Mouse (Mus musculus): ENCODE data around the gene Tns1. TPM values are rescaled to one million over a fixed set of nuclear protein-coding genes. Genes with fewer than 3 reads are reported as not detected.
A peak's percentile ranks its signal among the peaks of the same experiment; 100 is the strongest.

Gene Tns1
- polyA plus RNA-seq, 1 experiment, result 111 TPM

- no peak overlapping the region for H3K4me3 ChIP-seq
- no peaks in the 10 kb centered on the region for H3K27me3 ChIP-seq (ENCODE audit: control insufficient read depth, insufficient read depth, insufficient read length)
- no peaks in the 10 kb centered on the region for H3K79me2 ChIP-seq (ENCODE audit: control insufficient read depth, insufficient read depth)
- H3K4me2 ChIP-seq (ENCODE audit: low read depth), result no peak overlapping the region
- H3ac ChIP-seq (ENCODE audit: control insufficient read depth, insufficient read length), result no peak overlapping the region
- TF ChIP-seq USF1 (IDR thresholded peaks at IDR 0.05; ENCODE audit: low read depth), result no peak
- TF ChIP-seq TCF3 (IDR thresholded peaks at IDR 0.05; ENCODE audit: insufficient read length, low read depth), result no peak
- no peak for TF ChIP-seq REST (IDR thresholded peaks at IDR 0.05; ENCODE audit: insufficient read depth, insufficient read length)
- TF ChIP-seq MYOD1 (IDR thresholded peaks at IDR 0.05; ENCODE audit: control insufficient read depth in 1 of 3, insufficient read length in 2 of 3, low read depth in 2 of 3), result peak in 1 of 3 experiments; percentile 36
- TF ChIP-seq POLR2AphosphoS2 (IDR thresholded peaks at IDR 0.05; ENCODE audit: insufficient read length, low read depth), result peak; percentile 94
- TF ChIP-seq MAX (IDR thresholded peaks at IDR 0.05; ENCODE audit: low read depth), result no peak
- no peak for TF ChIP-seq POLR2A (IDR thresholded peaks at IDR 0.05; ENCODE audit: insufficient read length, low read depth)
- TF ChIP-seq MYOG (IDR thresholded peaks at IDR 0.05; ENCODE audit: control insufficient read depth in 1 of 3, insufficient read depth in 1 of 3, insufficient read length in 2 of 3, low read depth in 2 of 3), result peak in 1 of 3 experiments; percentile 7
- TF ChIP-seq SRF (IDR thresholded peaks at IDR 0.05; ENCODE audit: control insufficient read depth, insufficient read length, low read depth), result no peak
- no peak for TF ChIP-seq CEBPB (IDR thresholded peaks at IDR 0.05; ENCODE audit: insufficient read depth, poor library complexity, severe bottlenecking)
- TF ChIP-seq E2F4 (IDR thresholded peaks at IDR 0.05; ENCODE audit: insufficient read depth), result no peak
- no peak for TF ChIP-seq TCF12 (IDR thresholded peaks at IDR 0.05; ENCODE audit: insufficient read depth, poor library complexity, severe bottlenecking)
- no peaks in the 10 kb centered on the region for H3K36me3 ChIP-seq (ENCODE audit: control insufficient read depth, insufficient read depth)
Observed at GRCm38 (mm10) chr1:73907166-73907565, 217.1 kb downstream of the Tns1 start.

DNA sequence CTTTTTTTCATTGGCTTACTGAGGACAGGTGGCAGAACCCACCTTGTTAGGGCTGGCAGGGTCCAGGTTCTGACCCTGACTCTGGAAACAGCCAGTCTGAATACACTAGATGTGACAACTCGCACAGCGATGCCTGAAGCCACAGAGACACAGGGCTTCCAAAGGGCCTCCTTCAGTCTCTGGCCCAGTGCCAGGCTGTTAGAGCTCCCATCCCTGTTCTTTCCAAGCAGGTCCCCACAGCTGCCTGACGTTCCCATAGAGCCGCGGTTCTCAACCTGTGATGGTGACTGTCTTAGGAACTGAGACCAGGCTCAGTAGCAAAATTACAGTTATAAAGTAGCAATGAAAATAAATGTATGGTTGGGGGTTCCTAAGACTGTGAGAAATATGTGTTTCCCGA is 217.9 kb downstream of the Tns1 start:
- Histone ChIP-seq H3K27me3 (ENCODE audit: control insufficient read depth, insufficient read depth, insufficient read length) (no peaks in the 10 kb centered on the region), H3K4me3 (no peak overlapping the region), H3K4me2 (ENCODE audit: low read depth) (no peak overlapping the region), H3K79me2 (ENCODE audit: control insufficient read depth, insufficient read depth) (no peaks in the 10 kb centered on the region), H3K36me3 (ENCODE audit: control insufficient read depth, insufficient read depth) (no peaks in the 10 kb centered on the region), H3ac (ENCODE audit: control insufficient read depth, insufficient read length) (no peak overlapping the region)
- no peak for TF ChIP-seq TCF12 (IDR thresholded peaks at IDR 0.05; ENCODE audit: insufficient read depth, poor library complexity, severe bottlenecking)

DNA sequence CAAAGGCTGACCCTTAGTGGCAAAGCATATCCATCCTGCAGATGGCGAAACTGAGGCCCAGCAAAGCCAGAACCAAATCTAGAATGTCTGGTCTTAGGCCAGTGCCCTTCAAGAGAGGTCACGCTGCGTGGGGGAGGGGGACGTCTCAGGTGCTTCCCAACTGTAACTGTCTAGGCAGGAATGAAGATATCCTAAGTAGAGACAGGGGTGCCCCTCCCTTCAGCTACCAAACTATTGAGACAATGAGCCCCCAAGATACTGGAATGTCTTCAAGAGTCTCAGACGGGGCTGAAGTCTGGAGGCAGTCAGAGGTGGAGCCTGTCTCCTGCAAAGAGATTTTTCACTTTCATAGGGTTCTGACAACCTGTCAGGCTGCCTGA is 218.4 kb downstream of the Tns1 start:
- TF ChIP-seq POLR2AphosphoS2 (IDR thresholded peaks at IDR 0.05; ENCODE audit: insufficient read length, low read depth) (no peak), MAX (IDR thresholded peaks at IDR 0.05; ENCODE audit: low read depth) (no peak), TCF3 (IDR thresholded peaks at IDR 0.05; ENCODE audit: insufficient read length, low read depth) (no peak), SRF (IDR thresholded peaks at IDR 0.05; ENCODE audit: control insufficient read depth, insufficient read length, low read depth) (no peak), USF1 (IDR thresholded peaks at IDR 0.05; ENCODE audit: low read depth) (no peak), MYOG (IDR thresholded peaks at IDR 0.05; ENCODE audit: control insufficient read depth in 1 of 3, insufficient read depth in 1 of 3, insufficient read length in 2 of 3, low read depth in 2 of 3) (no peak), TCF12 (IDR thresholded peaks at IDR 0.05; ENCODE audit: insufficient read depth, poor library complexity, severe bottlenecking) (no peak), CEBPB (IDR thresholded peaks at IDR 0.05; ENCODE audit: insufficient read depth, poor library complexity, severe bottlenecking) (no peak), POLR2A (IDR thresholded peaks at IDR 0.05; ENCODE audit: insufficient read length, low read depth) (no peak), REST (IDR thresholded peaks at IDR 0.05; ENCODE audit: insufficient read depth, insufficient read length) (no peak), E2F4 (IDR thresholded peaks at IDR 0.05; ENCODE audit: insufficient read depth) (no peak), MYOD1 (IDR thresholded peaks at IDR 0.05; ENCODE audit: control insufficient read depth in 1 of 3, insufficient read length in 2 of 3, low read depth in 2 of 3) (no peak)
- H3K36me3 ChIP-seq (ENCODE audit: control insufficient read depth, insufficient read depth), result no peaks in the 10 kb centered on the region
- H3K4me3 ChIP-seq, result no peak overlapping the region
- no peaks in the 10 kb centered on the region for H3K27me3 ChIP-seq (ENCODE audit: control insufficient read depth, insufficient read depth, insufficient read length)
- no peak overlapping the region for H3ac ChIP-seq (ENCODE audit: control insufficient read depth, insufficient read length)
- H3K79me2 ChIP-seq (ENCODE audit: control insufficient read depth, insufficient read depth), result no peaks in the 10 kb centered on the region
- no peak overlapping the region for H3K4me2 ChIP-seq (ENCODE audit: low read depth)

GRCm38 (mm10) chr1:73905111-73905810 is 219.0 kb downstream of the Tns1 start:
- TF ChIP-seq REST (IDR thresholded peaks at IDR 0.05; ENCODE audit: insufficient read depth, insufficient read length), result no peak
- no peak for TF ChIP-seq POLR2AphosphoS2 (IDR thresholded peaks at IDR 0.05; ENCODE audit: insufficient read length, low read depth)
- no peak for TF ChIP-seq MYOG (IDR thresholded peaks at IDR 0.05; ENCODE audit: control insufficient read depth in 1 of 3, insufficient read depth in 1 of 3, insufficient read length in 2 of 3, low read depth in 2 of 3)
- no peak for TF ChIP-seq CEBPB (IDR thresholded peaks at IDR 0.05; ENCODE audit: insufficient read depth, poor library complexity, severe bottlenecking)
- TF ChIP-seq TCF12 (IDR thresholded peaks at IDR 0.05; ENCODE audit: insufficient read depth, poor library complexity, severe bottlenecking), result no peak
- no peak for TF ChIP-seq SRF (IDR thresholded peaks at IDR 0.05; ENCODE audit: control insufficient read depth, insufficient read length, low read depth)
- no peak for TF ChIP-seq POLR2A (IDR thresholded peaks at IDR 0.05; ENCODE audit: insufficient read length, low read depth)
- no peak for TF ChIP-seq E2F4 (IDR thresholded peaks at IDR 0.05; ENCODE audit: insufficient read depth)
- no peak for TF ChIP-seq USF1 (IDR thresholded peaks at IDR 0.05; ENCODE audit: low read depth)
- TF ChIP-seq TCF3 (IDR thresholded peaks at IDR 0.05; ENCODE audit: insufficient read length, low read depth), result no peak
- TF ChIP-seq MAX (IDR thresholded peaks at IDR 0.05; ENCODE audit: low read depth), result no peak
- TF ChIP-seq MYOD1 (IDR thresholded peaks at IDR 0.05; ENCODE audit: control insufficient read depth in 1 of 3, insufficient read length in 2 of 3, low read depth in 2 of 3), result no peak
- no peak overlapping the region for H3K4me2 ChIP-seq (ENCODE audit: low read depth)
- no peak overlapping the region for H3K4me3 ChIP-seq
- no peaks in the 10 kb centered on the region for H3K79me2 ChIP-seq (ENCODE audit: control insufficient read depth, insufficient read depth)
- no peaks in the 10 kb centered on the region for H3K27me3 ChIP-seq (ENCODE audit: control insufficient read depth, insufficient read depth, insufficient read length)
- no peak overlapping the region for H3ac ChIP-seq (ENCODE audit: control insufficient read depth, insufficient read length)
- H3K36me3 ChIP-seq (ENCODE audit: control insufficient read depth, insufficient read depth), result no peaks in the 10 kb centered on the region

DNA sequence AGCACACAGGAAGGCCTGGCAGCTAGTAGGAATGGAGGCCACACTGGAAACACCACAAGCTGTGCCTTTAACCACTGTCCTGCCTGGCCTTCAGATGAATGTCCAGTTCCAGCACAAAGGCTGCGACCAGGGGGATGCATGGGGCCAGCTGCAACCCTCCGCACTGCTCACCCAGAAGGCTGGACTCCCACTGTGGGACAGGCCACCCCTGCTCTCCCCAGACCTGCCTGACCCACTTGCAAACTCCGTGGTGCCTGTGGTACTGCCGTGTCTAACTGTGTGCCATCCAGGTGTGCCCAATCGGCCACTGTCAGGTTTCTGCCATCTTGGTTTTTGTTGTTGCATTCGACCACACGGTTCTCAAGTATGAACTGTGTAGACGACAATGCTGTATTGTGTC is 219.6 kb downstream of the Tns1 start:
- TF ChIP-seq MYOD1 (IDR thresholded peaks at IDR 0.05; ENCODE audit: control insufficient read depth in 1 of 3, insufficient read length in 2 of 3, low read depth in 2 of 3) (no peak), USF1 (IDR thresholded peaks at IDR 0.05; ENCODE audit: low read depth) (no peak), CEBPB (IDR thresholded peaks at IDR 0.05; ENCODE audit: insufficient read depth, poor library complexity, severe bottlenecking) (no peak), E2F4 (IDR thresholded peaks at IDR 0.05; ENCODE audit: insufficient read depth) (no peak), POLR2AphosphoS2 (IDR thresholded peaks at IDR 0.05; ENCODE audit: insufficient read length, low read depth) (no peak), TCF12 (IDR thresholded peaks at IDR 0.05; ENCODE audit: insufficient read depth, poor library complexity, severe bottlenecking) (no peak), SRF (IDR thresholded peaks at IDR 0.05; ENCODE audit: control insufficient read depth, insufficient read length, low read depth) (no peak), REST (IDR thresholded peaks at IDR 0.05; ENCODE audit: insufficient read depth, insufficient read length) (no peak), TCF3 (IDR thresholded peaks at IDR 0.05; ENCODE audit: insufficient read length, low read depth) (no peak), MYOG (IDR thresholded peaks at IDR 0.05; ENCODE audit: control insufficient read depth in 1 of 3, insufficient read depth in 1 of 3, insufficient read length in 2 of 3, low read depth in 2 of 3) (no peak), POLR2A (IDR thresholded peaks at IDR 0.05; ENCODE audit: insufficient read length, low read depth) (no peak), MAX (IDR thresholded peaks at IDR 0.05; ENCODE audit: low read depth) (no peak)
- Histone ChIP-seq H3K27me3 (ENCODE audit: control insufficient read depth, insufficient read depth, insufficient read length) (no peaks in the 10 kb centered on the region), H3K4me3 (no peak overlapping the region), H3K4me2 (ENCODE audit: low read depth) (no peak overlapping the region), H3K79me2 (ENCODE audit: control insufficient read depth, insufficient read depth) (no peaks in the 10 kb centered on the region), H3K36me3 (ENCODE audit: control insufficient read depth, insufficient read depth) (no peaks in the 10 kb centered on the region), H3ac (ENCODE audit: control insufficient read depth, insufficient read length) (no peak overlapping the region)
